Mouse (Mus musculus) heart, postnatal 0 days (tissue): ENCODE results near the gene Hook1. TPM values are rescaled to one million over a fixed set of nuclear protein-coding genes. Genes with fewer than 3 reads are reported as not detected.

Experiments
- ATAC-seq: fragments of 200-750 bp; cut with Nextera tagmentation; 2 replicates; pipeline ENCODE4 v1.8.0; 2017; ENCODE audit warnings: low read depth, moderate number of reproducible peaks, moderate library complexity; ENCODE audit not compliant: insufficient read depth
- DNase-seq: peaks from one replicate; pipeline ENCODE4 v3.0.0-alpha.2; 2016; ENCODE audit warnings: low spot score
- H3K27ac ChIP-seq: fragments of 300-500 bp; sonication (generic); 2 replicates; pipeline ENCODE4 v1.5.1; 2014; ENCODE audit warnings: low read depth, mild to moderate bottlenecking
- H3K27me3 ChIP-seq: fragments of 300-500 bp; sonication (generic); 2 replicates; pipeline ENCODE4 v1.6.1; 2014; ENCODE audit warnings: low read length, mixed read lengths; ENCODE audit not compliant: control insufficient read depth, insufficient read depth
- H3K36me3 ChIP-seq: fragments of 300-500 bp; sonication (generic); replicated peaks from 2 replicates; pipeline ENCODE4 v1.6.1; 2014; ENCODE audit warnings: low read length, mixed read lengths; ENCODE audit not compliant: control insufficient read depth, insufficient read depth
- H3K4me1 ChIP-seq: fragments of 300-500 bp; sonication (generic); 2 replicates; pipeline ENCODE4 v1.6.1; 2014; ENCODE audit warnings: antibody characterized with exemption; ENCODE audit not compliant: control insufficient read depth, insufficient read depth
- H3K4me2 ChIP-seq: fragments of 300-500 bp; sonication (generic); 2 replicates; pipeline ENCODE4 v1.6.1; 2014; ENCODE audit warnings: low read depth, mild to moderate bottlenecking, low read length, moderate library complexity
- H3K4me3 ChIP-seq: fragments of 300-500 bp; sonication (generic); 2 replicates; pipeline ENCODE4 v1.5.1; 2014; ENCODE audit warnings: low read depth, low read length
- H3K9ac ChIP-seq: fragments of 300-500 bp; sonication (generic); replicated peaks from 2 replicates; pipeline ENCODE4 v1.6.1; 2014; ENCODE audit warnings: low read depth, low read length, mixed read lengths
- H3K9me3 ChIP-seq: fragments of 300-500 bp; sonication (generic); replicated peaks from 2 replicates; pipeline ENCODE4 v1.6.1; 2016; ENCODE audit warnings: low read length; ENCODE audit not compliant: control insufficient read depth
- CTCF ChIP-seq: IDR thresholded peaks from 2 replicates; pipeline ENCODE4 v1.5.1; 2016; ENCODE audit warnings: antibody characterized with exemption, control low read depth, low read depth
- EP300 ChIP-seq: IDR thresholded peaks from 2 replicates; pipeline ENCODE4 v1.6.1; 2016; ENCODE audit warnings: antibody characterized with exemption, low read depth
- WGBS: fragments of 180-500 bp; shearing (Covaris S2); extraction: QIAGEN DNeasy Blood & Tissue Kit; methylation state at CpG from one replicate; pipeline ENCODE4 v1.1.7; 2014; 5-methylcytosine and 5-hydroxymethylcytosine counted together
- polyA plus RNA-seq: library from polyadenylated mRNA; unstranded; fragments of >200 nt; fragmentation: Nextera tagmentation; extraction: Ambion mirVana; gene quantifications from 2 replicates; pipeline ENCODE4 v1.2.1, GENCODE M21; 2015
- total RNA-seq: library from RNA; depleted of rRNA; stranded (reverse); fragments of >200 nt; gene quantifications from 2 replicates; pipeline ENCODE4 v1.2.3, GENCODE M21; 2014; ENCODE audit warnings: low replicate concordance; rRNA removed

Hook1 gene
- total RNA-seq (1.9 and 2.0 TPM in 2 replicates), polyA plus RNA-seq (3.3 and 3.7 TPM in 2 replicates)

DNA sequence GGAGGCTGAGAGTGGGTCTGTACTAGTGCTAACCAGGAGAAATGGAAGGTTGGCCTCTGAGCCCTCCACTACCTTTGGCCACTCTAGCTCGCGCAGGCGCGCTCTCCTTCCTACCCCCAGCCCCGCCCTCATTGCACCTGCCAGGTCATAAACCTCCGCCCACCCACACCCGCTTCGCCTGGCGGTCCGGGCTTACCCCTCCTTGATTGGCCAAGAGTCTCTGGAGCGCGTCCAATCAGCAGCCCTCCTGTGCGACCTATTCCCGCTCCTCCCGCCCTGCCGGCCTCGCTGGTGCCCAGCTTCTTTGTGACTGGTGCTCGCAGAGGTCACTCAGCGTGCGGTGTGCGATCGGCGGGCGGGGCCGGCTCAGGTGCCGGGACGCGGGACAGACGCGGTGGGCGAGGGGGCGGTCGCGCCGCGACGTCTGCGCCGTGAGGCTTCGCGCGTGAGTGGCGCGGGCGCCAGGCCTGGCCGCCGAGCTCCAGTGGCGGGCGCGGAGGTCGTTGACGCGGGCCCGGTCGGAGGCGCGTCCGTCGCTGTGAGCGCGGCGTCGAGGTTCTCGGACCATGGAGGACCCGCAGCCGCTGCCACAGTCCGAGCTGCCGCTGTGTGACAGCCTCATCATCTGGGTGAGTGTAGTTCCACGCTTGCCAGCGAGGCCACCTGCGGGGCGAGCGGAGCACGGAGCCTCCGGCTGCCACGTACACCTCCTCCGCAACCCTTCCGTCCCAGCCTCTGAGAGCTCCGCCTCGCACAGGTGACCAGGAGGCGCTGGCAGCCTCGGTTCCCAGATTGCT is at the start of gene Hook1:
Hook1 (plus strand) TSS at position 313 of the 797 bp plus-strand sequence.
- peak; percentile 92 for DNase-seq
- no peaks in the 10 kb centered on the region for H3K27me3 ChIP-seq
- peak within 1 kb of the TSS; percentile 83 for H3K4me2 ChIP-seq
- peak within 1 kb of the TSS; percentile 36; the same call in 1 of the 2 replicates for H3K27ac ChIP-seq
- 0 out of 2 replicates have a peak, but pooled peaks cover 8% of the 10 kb centered on the region for H3K4me1 ChIP-seq
- H3K9me3 ChIP-seq, result no peaks in the 10 kb centered on the region
- no peaks in the 10 kb centered on the region for H3K36me3 ChIP-seq
- ATAC-seq, result peak; percentile 100
- peak within 1 kb of the TSS; percentile 70 for H3K4me3 ChIP-seq
- TF ChIP-seq EP300 (no peak), CTCF (no peak)
- peak within 1 kb of the TSS; percentile 70 for H3K9ac ChIP-seq
- 1% methylated on average over 67 of the region's 82 CpGs for WGBS

DNA sequence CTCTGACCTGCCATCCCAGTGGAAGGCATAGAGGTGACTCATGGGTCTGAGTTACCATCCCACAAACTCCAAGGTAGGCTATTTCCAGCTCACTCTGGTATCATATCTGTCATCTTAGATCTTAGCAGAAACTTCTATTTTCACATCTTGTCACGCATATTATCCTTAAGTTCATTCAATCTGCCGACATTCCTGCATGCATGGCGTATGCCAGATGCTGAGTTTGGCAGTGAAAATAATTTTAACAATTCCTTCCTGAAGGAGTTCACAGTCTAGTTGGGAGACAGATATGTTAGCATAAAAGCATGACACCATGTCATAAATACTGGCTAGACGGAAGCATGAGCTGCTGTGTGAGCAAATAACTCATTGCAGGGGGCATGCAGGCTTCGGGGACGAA is 49.3 kb upstream of the Hook1 start:
- 75% methylated on average over 6 of the region's 6 CpGs for WGBS
- H3K9ac ChIP-seq, result no peak overlapping the region
- no peaks in the 10 kb centered on the region for H3K4me1 ChIP-seq
- H3K36me3 ChIP-seq, result no peaks in the 10 kb centered on the region
- no peak for ATAC-seq
- no peak overlapping the region for H3K4me3 ChIP-seq
- no peak overlapping the region for H3K27ac ChIP-seq
- TF ChIP-seq EP300, result no peak
- no peak for TF ChIP-seq CTCF
- H3K27me3 ChIP-seq, result no peaks in the 10 kb centered on the region
- no peak for DNase-seq
- no peaks in the 10 kb centered on the region for H3K9me3 ChIP-seq
- no peak overlapping the region for H3K4me2 ChIP-seq

DNA sequence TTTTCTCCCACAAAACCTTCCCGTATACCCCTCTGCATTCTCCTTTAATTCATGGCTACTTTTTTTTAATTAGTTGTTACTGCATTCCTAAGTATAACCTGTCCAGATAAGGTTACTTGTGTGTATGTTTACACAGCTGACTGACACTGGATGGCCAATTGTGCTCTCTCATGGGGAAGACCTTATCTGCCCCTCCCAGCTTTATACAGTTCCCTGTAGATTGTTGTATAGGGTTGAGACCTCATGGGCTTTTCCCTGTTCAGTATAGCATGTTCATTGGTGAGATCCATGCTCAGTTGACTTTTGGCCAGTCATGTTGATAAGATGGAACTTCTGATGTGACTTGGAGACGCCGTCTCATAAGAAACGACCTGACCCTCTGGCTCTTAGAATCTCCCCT is 46.6 kb upstream of the Hook1 start:
- WGBS, result 54% methylated on average over 4 of the region's 4 CpGs
- no peaks in the 10 kb centered on the region for H3K36me3 ChIP-seq
- ATAC-seq (no peak), DNase-seq (no peak)
- H3K27me3 ChIP-seq, result no peaks in the 10 kb centered on the region
- H3K9me3 ChIP-seq, result no peaks in the 10 kb centered on the region
- no peaks in the 10 kb centered on the region for H3K4me1 ChIP-seq
- TF ChIP-seq CTCF (no peak), EP300 (no peak)
- no peak overlapping the region for H3K4me2 ChIP-seq
- H3K4me3 ChIP-seq, result no peak overlapping the region
- no peak overlapping the region for H3K27ac ChIP-seq
- H3K9ac ChIP-seq, result no peak overlapping the region

DNA sequence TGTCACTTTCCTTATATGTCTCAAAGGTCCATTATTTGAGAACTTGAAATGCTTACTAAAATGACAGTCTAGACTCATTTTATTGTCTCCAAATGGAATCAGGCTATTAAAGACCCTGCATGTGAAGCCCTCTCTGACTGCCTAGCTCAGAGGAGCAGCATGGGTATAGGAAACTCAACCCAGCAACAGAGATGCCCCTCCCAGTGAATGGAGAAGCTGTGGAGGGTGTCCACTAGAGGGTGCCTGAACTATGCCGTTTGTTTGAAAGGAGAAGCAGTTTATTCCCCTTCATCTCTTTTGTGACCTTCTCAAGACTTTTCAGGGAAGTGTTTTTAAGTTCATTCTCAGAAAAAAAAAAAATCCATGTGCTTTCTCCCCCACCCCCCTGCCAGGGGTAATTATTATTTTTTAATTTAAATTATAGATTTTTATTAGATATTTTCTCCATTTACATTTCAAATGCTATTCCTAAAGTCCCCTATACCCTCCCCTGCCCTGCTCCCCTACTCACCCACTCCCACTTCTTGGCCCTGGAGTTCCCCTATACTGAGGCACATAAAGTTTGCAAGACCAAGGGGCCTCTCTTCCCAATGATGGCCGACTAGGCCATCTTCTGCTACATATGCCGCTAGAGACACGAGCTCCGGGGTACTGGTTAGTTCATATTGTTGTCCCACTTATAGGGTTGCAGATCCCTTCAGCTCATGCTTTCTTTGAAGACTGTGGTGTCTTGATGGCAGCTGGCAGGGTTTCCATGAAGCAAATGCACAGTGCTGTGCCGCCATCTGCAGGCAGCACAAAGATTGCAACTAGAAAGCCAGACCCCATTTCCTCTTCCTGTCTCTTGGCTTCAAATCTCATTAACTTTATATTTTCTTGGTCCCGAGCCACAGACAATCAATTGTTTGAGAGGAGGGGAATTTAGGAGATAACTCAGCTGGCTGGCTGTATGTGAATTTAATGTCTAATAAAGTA is 42.5 kb upstream of the Hook1 start:
- DNase-seq (peak; percentile 45), ATAC-seq (peak; percentile 49)
- Histone ChIP-seq H3K4me3 (no peak overlapping the region), H3K4me1 (no peaks in the 10 kb centered on the region), H3K9ac (no peak overlapping the region), H3K27ac (no peak overlapping the region), H3K4me2 (no peak overlapping the region), H3K9me3 (no peaks in the 10 kb centered on the region), H3K27me3 (no peaks in the 10 kb centered on the region), H3K36me3 (no peaks in the 10 kb centered on the region)
- peak; percentile 88 for TF ChIP-seq CTCF
- no peak for TF ChIP-seq EP300
- WGBS, result 12% methylated on average over 7 of the region's 7 CpGs

DNA sequence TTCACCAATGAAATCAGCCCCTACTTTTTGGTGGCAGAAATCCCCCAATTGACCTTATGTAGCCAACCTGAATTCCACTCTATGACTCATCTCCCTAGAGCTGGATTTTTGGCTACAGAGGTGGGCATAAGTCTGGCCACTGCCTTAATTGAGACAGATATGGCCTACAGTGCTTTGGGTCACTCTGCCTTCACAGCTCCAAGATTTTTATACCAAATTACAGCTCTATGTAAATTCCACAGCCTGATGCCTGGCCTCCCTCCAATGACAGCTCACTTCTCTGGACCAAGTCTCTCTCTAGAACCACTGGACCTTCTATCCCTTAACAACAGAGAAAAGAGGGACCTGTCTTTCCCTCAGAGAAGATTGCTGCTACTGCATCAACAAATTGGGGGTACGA is 38.2 kb upstream of the Hook1 start:
- H3K4me3 ChIP-seq, result no peak overlapping the region
- H3K4me1 ChIP-seq, result no peaks in the 10 kb centered on the region
- no peak for DNase-seq
- H3K9me3 ChIP-seq, result no peaks in the 10 kb centered on the region
- no peak overlapping the region for H3K27ac ChIP-seq
- H3K9ac ChIP-seq, result no peak overlapping the region
- no peak overlapping the region for H3K4me2 ChIP-seq
- H3K36me3 ChIP-seq, result no peaks in the 10 kb centered on the region
- TF ChIP-seq EP300 (no peak), CTCF (no peak)
- no peaks in the 10 kb centered on the region for H3K27me3 ChIP-seq
- 86% methylated on average over 1 of the region's 1 CpGs for WGBS
- no peak for ATAC-seq
